Mouse (Mus musculus) G1E (cell line): Measurements from ENCODE around the gene Tbl1x. TPM values are rescaled to one million over a fixed set of nuclear protein-coding genes. Genes with fewer than 3 reads are reported as not detected.

Experiments
- ATAC-seq: 2 replicates; pipeline ENCODE4 v1.8.0; 2016; ENCODE audit warnings: mild to moderate bottlenecking; ENCODE audit not compliant: insufficient number of reproducible peaks, poor library complexity, low FRiP score, severe bottlenecking; ENCODE audit errors: extremely low read depth
- DNase-seq: peaks from one replicate; pipeline ENCODE4 v3.0.0; 2012; ENCODE audit warnings: low spot score
- H3K27me3 ChIP-seq: 2 replicates; pipeline ENCODE4 v1.6.1; 2012; ENCODE audit warnings: mild to moderate bottlenecking, low read length, inconsistent platforms; ENCODE audit not compliant: insufficient read depth
- H3K36me3 ChIP-seq: replicated peaks from 2 replicates; pipeline ENCODE3; 2012; ENCODE audit warnings: mild to moderate bottlenecking, inconsistent platforms
- H3K4me1 ChIP-seq: 2 replicates; pipeline ENCODE4 v1.6.1; 2012; ENCODE audit warnings: low read depth, low read length, inconsistent platforms, mixed read lengths; ENCODE audit not compliant: insufficient read depth
- H3K4me3 ChIP-seq: 2 replicates; pipeline ENCODE4 v1.5.1; 2012; ENCODE audit warnings: low read depth, mild to moderate bottlenecking, inconsistent platforms, low read length, moderate library complexity, mixed read lengths
- H3K9me3 ChIP-seq: replicated peaks from 2 replicates; pipeline ENCODE4 v1.6.1; 2012; ENCODE audit warnings: inconsistent platforms
- CTCF ChIP-seq: IDR thresholded peaks from 2 replicates; pipeline ENCODE4 v1.5.1; 2012; ENCODE audit warnings: low read depth, low read length, inconsistent platforms, mixed read lengths
- GATA1 ChIP-seq: IDR thresholded peaks from 2 replicates; pipeline ENCODE4 v1.6.1; 2012; ENCODE audit warnings: borderline replicate concordance, low read length, inconsistent platforms, mixed read lengths
- GATA2 ChIP-seq: IDR thresholded peaks from 2 replicates; pipeline ENCODE4 v1.6.1; 2012; ENCODE audit warnings: low read depth, low read length, inconsistent platforms, borderline replicate concordance
- POLR2AphosphoS5 ChIP-seq: IDR thresholded peaks from 2 replicates; pipeline ENCODE4 v1.6.1; 2012; ENCODE audit warnings: low read depth, low read length, inconsistent platforms; ENCODE audit not compliant: insufficient replicate concordance
- TAL1 ChIP-seq: conservative IDR thresholded peaks from 2 replicates; pipeline ENCODE4 v1.6.1; 2012; ENCODE audit warnings: low read depth, low read length, inconsistent platforms, mixed read lengths
- polyA plus RNA-seq: library from polyadenylated mRNA; stranded (reverse); fragments of >175 nt; gene quantifications from 2 replicates; pipeline ENCODE4 v1.2.3, GENCODE M21; 2012
- total RNA-seq, 2 experiments: library from RNA; stranded (forward) in 1 of 2; stranded (reverse) in 1 of 2; fragments of 200-1000 nt in 1 of 2; fragments of >200 nt in 1 of 2; fragmentation: Nextera tagmentation in 1 of 2; gene quantifications; 2 replicates each; pipeline ENCODE4 v1.2.3; 2014 to 2017

The Tbl1x gene
- total and polyA plus RNA-seq, 3 experiments: 6.5 to 141 (median 45.3) TPM

DNA sequence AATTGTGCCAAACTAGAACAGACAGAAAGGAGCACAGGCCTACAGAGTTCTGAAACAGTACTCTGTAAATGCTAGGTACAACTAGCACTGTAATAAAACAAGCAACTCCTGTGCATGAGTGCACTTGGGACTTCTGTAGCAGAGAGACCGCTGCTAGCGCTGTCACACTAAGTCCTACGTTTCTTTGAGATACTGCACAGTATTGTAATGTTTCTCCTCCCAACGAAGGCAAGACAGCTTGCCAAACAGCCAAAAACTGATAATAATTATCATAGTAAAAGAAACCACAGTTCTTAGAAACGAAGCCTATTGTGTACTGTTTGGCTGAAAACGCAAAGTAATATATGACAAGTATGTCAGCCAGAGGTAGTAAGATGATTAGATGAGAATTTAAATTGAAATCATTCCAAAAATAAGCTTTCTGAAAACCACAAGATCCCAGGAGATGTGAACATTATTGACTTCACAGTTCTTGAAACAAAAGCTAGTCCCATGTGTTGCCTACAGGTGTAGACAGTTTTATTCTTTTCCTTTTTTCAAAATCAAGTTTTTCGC lies 83.9 kb downstream of the Tbl1x start:
- TF ChIP-seq CTCF: no peak
- no peak for ATAC-seq
- no peak overlapping the region for H3K4me3 ChIP-seq

DNA sequence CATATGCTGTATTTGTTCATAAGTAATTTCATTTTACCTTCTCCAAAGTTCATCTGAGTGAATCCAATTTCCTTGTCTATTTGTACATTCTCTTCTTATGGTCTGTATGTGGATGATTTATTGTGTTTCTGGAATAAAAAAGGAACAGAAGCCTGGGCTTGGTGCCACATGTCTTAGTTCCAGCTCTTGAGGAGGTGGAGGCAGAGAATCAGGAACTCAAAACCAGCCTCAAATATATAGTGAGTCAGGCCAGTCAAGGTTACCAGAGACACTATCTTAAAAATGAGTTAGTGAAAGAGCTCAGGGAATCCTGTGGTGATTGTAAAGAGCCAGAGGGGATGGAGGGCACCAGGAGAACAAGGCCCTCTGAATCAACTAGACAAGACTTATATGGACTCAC lies 86.9 kb downstream of the Tbl1x start:
- no peak for DNase-seq
- no peak for TF ChIP-seq TAL1
- TF ChIP-seq CTCF: no peak
- TF ChIP-seq GATA2: no peak
- TF ChIP-seq GATA1: no peak
- TF ChIP-seq POLR2AphosphoS5: no peak

More for the DNA sequence above, 83.9 kb downstream of the Tbl1x start:
- Histone ChIP-seq H3K4me1 (peaks cover 3% of the 10 kb centered on the region; the same call in 1 of the 2 replicates), H3K27me3 (no peaks in the 10 kb centered on the region), H3K36me3 (peaks cover 12% of the 10 kb centered on the region), H3K9me3 (no peaks in the 10 kb centered on the region)
- DNase-seq: no peak

DNA sequence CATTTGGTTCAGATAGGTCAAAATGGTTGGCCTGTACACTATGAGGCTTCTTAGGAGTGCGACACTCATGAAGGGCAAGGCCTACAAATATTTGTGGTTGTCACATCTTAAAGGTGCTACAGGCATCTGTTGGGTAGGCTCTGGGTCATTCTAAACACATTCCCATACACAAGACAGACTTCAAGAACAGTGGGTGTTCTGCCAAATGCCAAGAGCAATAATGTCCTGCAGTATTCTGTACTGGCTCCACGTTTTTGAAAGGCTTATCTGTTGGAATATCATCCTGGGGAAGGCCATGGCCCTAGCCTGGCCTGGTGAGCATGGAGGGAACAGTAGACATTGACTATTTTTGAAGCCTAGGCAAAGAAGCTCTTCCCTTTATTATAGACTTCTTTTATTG lies 87.9 kb downstream of the Tbl1x start:
- no peaks in the 10 kb centered on the region for H3K27me3 ChIP-seq
- no peak overlapping the region for H3K4me3 ChIP-seq
- H3K9me3 ChIP-seq: no peaks in the 10 kb centered on the region
- H3K36me3 ChIP-seq: peaks cover 10% of the 10 kb centered on the region
- ATAC-seq: no peak
- DNase-seq: no peak
- peaks cover 3% of the 10 kb centered on the region; the same call in 1 of the 2 replicates for H3K4me1 ChIP-seq
- no peak for TF ChIP-seq TAL1
- no peak for TF ChIP-seq POLR2AphosphoS5
- no peak for TF ChIP-seq CTCF
- TF ChIP-seq GATA1: no peak
- TF ChIP-seq GATA2: no peak

More for the DNA sequence above, 86.9 kb downstream of the Tbl1x start:
- no peak overlapping the region for H3K4me3 ChIP-seq
- no peaks in the 10 kb centered on the region for H3K27me3 ChIP-seq
- no peak for ATAC-seq
- H3K36me3 ChIP-seq: peaks cover 14% of the 10 kb centered on the region
- H3K4me1 ChIP-seq: peaks cover 3% of the 10 kb centered on the region; the same call in 1 of the 2 replicates
- H3K9me3 ChIP-seq: no peaks in the 10 kb centered on the region

DNA sequence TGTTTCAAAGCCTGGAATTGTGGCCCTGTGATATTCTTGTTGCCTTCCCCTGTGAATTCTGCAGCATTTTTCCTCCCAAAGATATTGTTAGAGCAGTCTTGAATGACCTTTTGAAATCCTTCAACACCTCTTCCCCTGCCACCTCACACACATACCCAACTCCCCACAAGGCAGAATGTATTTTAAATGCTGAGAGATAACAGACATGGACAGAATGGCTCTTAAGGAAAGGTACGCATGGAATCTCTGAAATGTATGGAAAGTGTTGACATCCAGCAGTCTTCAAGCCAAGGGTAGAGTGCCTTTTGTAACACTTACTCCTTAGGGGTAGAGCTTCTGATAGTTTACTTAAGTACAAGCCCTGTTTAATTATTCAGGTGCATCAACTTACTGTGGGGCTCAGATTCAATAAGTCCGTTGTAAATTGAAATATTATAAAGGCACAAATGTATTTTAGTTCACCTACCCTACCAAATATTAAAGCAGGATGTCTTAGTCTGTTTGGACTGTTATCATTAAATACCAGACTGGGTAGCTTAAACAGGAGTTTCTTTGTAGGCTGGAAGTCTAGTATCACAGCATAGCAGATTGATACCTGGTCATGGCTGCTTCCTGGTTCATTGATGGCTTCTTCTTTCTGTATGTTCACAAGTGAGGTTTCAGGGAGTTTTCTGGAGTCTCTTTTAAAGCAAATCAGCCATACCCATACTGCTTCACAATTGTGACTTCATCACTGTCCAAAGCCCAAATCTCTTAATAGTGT lies 92.9 kb downstream of the Tbl1x start:
- H3K9me3 ChIP-seq: no peaks in the 10 kb centered on the region
- H3K4me1 ChIP-seq: no peaks in the 10 kb centered on the region
- H3K36me3 ChIP-seq: peaks cover 2% of the 10 kb centered on the region
- H3K27me3 ChIP-seq: no peaks in the 10 kb centered on the region
- DNase-seq (no peak), ATAC-seq (no peak)
- no peak overlapping the region for H3K4me3 ChIP-seq
- TF ChIP-seq POLR2AphosphoS5: no peak

DNA sequence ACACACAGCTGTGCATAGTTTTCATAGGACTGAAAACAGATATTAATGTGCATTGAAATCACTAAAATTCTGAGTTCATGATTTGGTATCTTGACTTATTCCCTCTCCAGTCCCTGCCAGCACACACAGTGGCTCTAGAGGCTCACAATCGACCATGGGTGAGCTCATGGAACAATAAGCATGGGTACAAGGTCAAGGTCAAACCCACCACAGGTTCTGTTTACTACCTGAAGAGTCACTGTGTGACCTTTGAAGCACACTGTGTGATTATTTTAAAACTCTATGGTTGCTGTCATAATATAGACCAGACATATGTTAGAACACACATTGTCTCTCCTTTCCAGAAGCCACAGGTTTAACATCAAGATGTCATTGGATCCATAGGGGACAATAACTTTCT lies 96.7 kb downstream of the Tbl1x start:
- ATAC-seq (no peak), DNase-seq (no peak)
- Histone ChIP-seq H3K9me3 (no peaks in the 10 kb centered on the region), H3K4me3 (no peak overlapping the region), H3K27me3 (no peaks in the 10 kb centered on the region), H3K36me3 (no peaks in the 10 kb centered on the region), H3K4me1 (no peaks in the 10 kb centered on the region)
- TF ChIP-seq GATA2: no peak
- TF ChIP-seq CTCF: no peak
- no peak for TF ChIP-seq GATA1
- no peak for TF ChIP-seq TAL1
- no peak for TF ChIP-seq POLR2AphosphoS5

DNA sequence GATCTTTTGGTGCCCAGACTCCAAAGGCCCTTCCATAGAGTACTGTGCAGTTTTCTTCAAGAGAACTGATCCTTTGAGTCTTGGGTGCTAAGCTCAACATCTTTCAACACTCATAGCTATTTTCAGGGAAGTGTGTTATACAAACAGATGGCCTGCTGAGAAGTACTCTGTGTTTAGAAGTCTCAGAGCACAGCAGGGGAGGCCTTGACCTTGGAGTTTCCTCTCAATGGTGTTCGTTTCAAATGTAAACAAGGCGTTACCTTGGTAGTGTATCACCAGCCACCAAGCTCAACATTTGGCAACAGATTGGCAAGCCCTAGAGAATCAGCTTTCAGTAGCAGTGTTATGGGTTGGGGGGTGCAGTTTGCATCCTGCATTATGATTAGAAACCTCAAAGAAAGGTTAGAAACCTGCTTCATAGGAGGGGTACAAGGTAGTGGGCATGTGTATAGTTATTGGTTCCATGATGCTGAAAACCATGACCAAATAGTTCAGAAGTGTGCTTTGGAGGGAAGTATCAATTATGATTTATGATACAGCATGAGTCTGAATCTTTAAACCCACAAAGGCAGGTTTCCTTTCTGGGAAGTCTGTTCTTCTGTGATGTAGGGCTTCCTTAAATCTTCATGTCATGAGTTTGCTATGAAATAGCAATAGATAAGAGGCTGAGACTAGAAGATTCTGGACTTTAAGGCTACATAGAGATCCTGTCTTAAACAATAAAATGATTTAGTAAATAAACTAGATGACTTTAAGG lies 98.3 kb downstream of the Tbl1x start:
- Histone ChIP-seq H3K4me1 (no peaks in the 10 kb centered on the region), H3K4me3 (no peak overlapping the region), H3K36me3 (no peaks in the 10 kb centered on the region), H3K9me3 (no peaks in the 10 kb centered on the region), H3K27me3 (no peaks in the 10 kb centered on the region)
- DNase-seq (no peak), ATAC-seq (no peak)
- no peak for TF ChIP-seq GATA1
- no peak for TF ChIP-seq TAL1
- TF ChIP-seq CTCF: no peak
- no peak for TF ChIP-seq POLR2AphosphoS5
- no peak for TF ChIP-seq GATA2
